13 mouse cellular contexts compared by ENCODE assay signal in genomic region chr2:107614715-107615114, GRCm38 (mm10).
A peak's percentile ranks its signal among the peaks of the same experiment; 100 is the strongest.
DNase-seq lines count a peak whose midpoint lies in the region; ATAC-seq and TF ChIP-seq lines count a peak whose summit lies in the region.
"Had no signal": no experiment of that assay in that cellular context is flagged by ENCODE, and none has a peak within 500 bp of the region (broad histone marks: within the 10 kb centered on the region; RNA-seq: fewer than 3 reads in every experiment).

No protein-coding gene starts in this region.

- no peaks in the 10 kb centered on the region for H3K9me3 ChIP-seq in forebrain, postnatal 0 days (ENCODE audit: low read length)
- no peaks in the 10 kb centered on the region for H3K9me3 ChIP-seq in forebrain, embryonic 15.5 days

- no peak overlapping the region for H3K27ac ChIP-seq in forebrain, postnatal 0 days (ENCODE audit: low read depth, low read length)
- H3K27ac ChIP-seq in forebrain, embryonic 15.5 days (replicated peaks), result no peak overlapping the region
- H3K27ac ChIP-seq: kidney, postnatal 0 days; liver, embryonic 14.5 days had no signal

- no peak overlapping the region for H3K4me2 ChIP-seq in forebrain, postnatal 0 days (ENCODE audit: low read depth)
- no peak overlapping the region for H3K4me2 ChIP-seq in forebrain, embryonic 15.5 days (replicated peaks)

- peak; percentile 63 for DNase-seq in forebrain, postnatal 0 days
- DNase-seq in left cerebral cortex, adult 11 months (ENCODE audit: low spot score), result peak; percentile 2
- no peak for DNase-seq in left cerebral cortex, postnatal 4 days
- DNase-seq in left cerebral cortex, adult 18-20 months (ENCODE audit: low spot score in 2 of 2), result peak; percentile 3 to 8
- peak; percentile 2 for DNase-seq in right cerebral cortex, postnatal 4 days
- DNase-seq in cerebellum, adult 11 months, result no peak
- DNase-seq in urinary bladder, postnatal 10 days (ENCODE audit: low spot score), result no peak
- DNase-seq: gastrocnemius, postnatal 25 days; lung, postnatal 10 days; thymus, postnatal 4 days had no signal

- TF ChIP-seq CTCF in forebrain, postnatal 0 days (IDR thresholded peaks at IDR 0.05; ENCODE audit: low read depth), result no peak

- ATAC-seq in forebrain, postnatal 0 days, result peak; percentile 90
- ATAC-seq in forebrain, embryonic 15.5 days (replicated peaks), result no peak

- H3K4me3 ChIP-seq in forebrain, postnatal 0 days (ENCODE audit: low read depth, low read length), result no peak overlapping the region
- H3K4me3 ChIP-seq in forebrain, embryonic 15.5 days, result no peak overlapping the region

- no peaks in the 10 kb centered on the region for H3K4me1 ChIP-seq in forebrain, postnatal 0 days (ENCODE audit: insufficient read depth)
- no peaks in the 10 kb centered on the region for H3K4me1 ChIP-seq in forebrain, embryonic 15.5 days

- intact Hi-C loops in left cerebral cortex, postnatal 4 days (cut with DNase I), result no loop called here

- H3K9ac ChIP-seq in forebrain, postnatal 0 days, result no peak overlapping the region
- H3K9ac ChIP-seq in forebrain, embryonic 15.5 days (replicated peaks), result no peak overlapping the region
- H3K9ac ChIP-seq: liver, embryonic 14.5 days had no signal

- 43% methylated on average over 3 of the region's 3 CpGs for WGBS in forebrain, postnatal 0 days
- 54% methylated on average over 3 of the region's 3 CpGs for WGBS in forebrain, embryonic 15.5 days

- H3K36me3 ChIP-seq in forebrain, postnatal 0 days (ENCODE audit: insufficient read depth), result no peaks in the 10 kb centered on the region
- H3K36me3 ChIP-seq in forebrain, embryonic 15.5 days, result no peaks in the 10 kb centered on the region

- H3K27me3 ChIP-seq in forebrain, postnatal 0 days (ENCODE audit: insufficient read depth, low read length), result no peaks in the 10 kb centered on the region
- no peaks in the 10 kb centered on the region for H3K27me3 ChIP-seq in forebrain, embryonic 15.5 days

Comparison
In these comparisons a context has a peak if more than half of its experiments do, and no peak if none do; other contexts are left out.
1. DNase-seq: peak in forebrain, postnatal 0 days (single experiment), left cerebral cortex, adult 11 months (single experiment), left cerebral cortex, adult 18-20 months (2 of 2) and right cerebral cortex, postnatal 4 days (single experiment); none in left cerebral cortex, postnatal 4 days (single experiment), cerebellum, adult 11 months (single experiment) and urinary bladder, postnatal 10 days (single experiment).